Mouse (Mus musculus) heart, postnatal 14 days (tissue): ENCODE results near the gene Gnb4. TPM values are rescaled to one million over a fixed set of nuclear protein-coding genes. Genes with fewer than 3 reads are reported as not detected.
A peak's percentile ranks its signal among the peaks of the same experiment; 100 is the strongest.

Experiments
- DNase-seq, 2 experiments: peaks; one replicate each; pipeline ENCODE4 v3.0.0; 2021 to 2022
- intact Hi-C: fragments of 180-260 bp; cut with DNase I; formaldehyde crosslinking; loops from one replicate; pipeline ENCODE4 v1.15.1; 2025
- total RNA-seq, 2 experiments: library from RNA; stranded (reverse); gene quantifications; 2 replicates each; pipeline ENCODE4 v1.2.3; 2021

Gnb4 gene
- total RNA-seq, 2 experiments from 2014 or later: 26.2 to 26.4 TPM

- no peak for DNase-seq
- intact Hi-C loops: loop anchor here (10.0 kb wide), 1 partner anchor 48 kb away; no protein-coding TSS in a partner anchor
Measured at GRCm38 (mm10) chr3:32617053-32617642, 763 bp upstream of the Gnb4 start.

GRCm38 (mm10) chr3:32616006-32616330, 417 bp downstream of the Gnb4 start:
- intact Hi-C loops: loop anchor here (10.0 kb wide), 1 partner anchor 49 kb away; no protein-coding TSS in a partner anchor

GRCm38 (mm10) chr3:32615376-32615775, 1.0 kb downstream of the Gnb4 start:
- no peak for DNase-seq
- intact Hi-C loops: loop anchor here (10.0 kb wide), 1 partner anchor 49 kb away; no protein-coding TSS in a partner anchor

More at GRCm38 (mm10) chr3:32616006-32616330, 417 bp downstream of the Gnb4 start:
- no peak for DNase-seq

- intact Hi-C loops: loop anchor here (10.0 kb wide), 1 partner anchor 50 kb away; no protein-coding TSS in a partner anchor
- no peak for DNase-seq
Measured at GRCm38 (mm10) chr3:32614786-32615185, 1.6 kb downstream of the Gnb4 start.

- intact Hi-C loops: loop anchor here (10.0 kb wide), 1 partner anchor 53 kb away; no protein-coding TSS in a partner anchor
- DNase-seq: no peak
Measured at GRCm38 (mm10) chr3:32611606-32612170, 4.7 kb downstream of the Gnb4 start.

- intact Hi-C loops: loop anchor here (1.0 to 10.0 kb wide), 2 partner anchors 54 to 88 kb away; no protein-coding TSS in a partner anchor
- DNase-seq: peak; percentile 62 to 77
Measured at GRCm38 (mm10) chr3:32610560-32610959, 5.8 kb downstream of the Gnb4 start.

- intact Hi-C loops: no loop called here
- DNase-seq: no peak
Measured at GRCm38 (mm10) chr3:32609233-32609632, 7.2 kb downstream of the Gnb4 start.

- intact Hi-C loops: no loop called here
- no peak for DNase-seq
Measured at GRCm38 (mm10) chr3:32601055-32601454, 15.3 kb downstream of the Gnb4 start.

GRCm38 (mm10) chr3:32599328-32599727, 17.1 kb downstream of the Gnb4 start:
- intact Hi-C loops: no loop called here
- DNase-seq: no peak

- intact Hi-C loops: no loop called here
Measured at GRCm38 (mm10) chr3:32595080-32595479, 21.3 kb downstream of the Gnb4 start.

GRCm38 (mm10) chr3:32586274-32586673, 30.1 kb downstream of the Gnb4 start:
- DNase-seq: no peak
- intact Hi-C loops: no loop called here

More at GRCm38 (mm10) chr3:32595080-32595479, 21.3 kb downstream of the Gnb4 start:
- no peak for DNase-seq

- intact Hi-C loops: no loop called here
- DNase-seq: no peak
Measured at GRCm38 (mm10) chr3:32583489-32583888, 32.9 kb downstream of the Gnb4 start.

GRCm38 (mm10) chr3:32581911-32582310, 34.5 kb downstream of the Gnb4 start:
- no peak for DNase-seq
- intact Hi-C loops: no loop called here

GRCm38 (mm10) chr3:32580738-32581137, 35.6 kb downstream of the Gnb4 start:
- no peak for DNase-seq
- intact Hi-C loops: no loop called here

GRCm38 (mm10) chr3:32578772-32579171, 37.6 kb downstream of the Gnb4 start:
- intact Hi-C loops: no loop called here
- peak in 1 of 2 experiments; percentile 9 for DNase-seq

GRCm38 (mm10) chr3:32575151-32575550, 41.2 kb downstream of the Gnb4 start:
- intact Hi-C loops: no loop called here
- DNase-seq: no peak

GRCm38 (mm10) chr3:32573881-32574280, 42.5 kb downstream of the Gnb4 start:
- no peak for DNase-seq
- intact Hi-C loops: no loop called here

GRCm38 (mm10) chr3:32573086-32573485, 43.3 kb downstream of the Gnb4 start:
- DNase-seq: no peak
- intact Hi-C loops: no loop called here

GRCm38 (mm10) chr3:32563401-32563800, 53.0 kb downstream of the Gnb4 start:
- intact Hi-C loops: no loop called here
- DNase-seq: no peak

GRCm38 (mm10) chr3:32553061-32553460, 63.3 kb downstream of the Gnb4 start:
- peak in 1 of 2 experiments; percentile 16 for DNase-seq
- intact Hi-C loops: loop anchor here (5.0 kb wide), 1 partner anchor 144 kb away; no protein-coding TSS in a partner anchor

- intact Hi-C loops: no loop called here
- DNase-seq: no peak
Measured at GRCm38 (mm10) chr3:32538091-32538490, 78.3 kb downstream of the Gnb4 start.

- DNase-seq: peak; percentile 47 to 72
- intact Hi-C loops: no loop called here
Measured at GRCm38 (mm10) chr3:32537556-32537955, 78.8 kb downstream of the Gnb4 start.
